Mouse (Mus musculus) frontal cortex, postnatal 25 days (tissue): ENCODE measurements around the gene Odf3.

ENCODE experiments used
- DNase-seq, 2 experiments: peaks; one replicate each; pipeline ENCODE4 v3.0.0; 2022; ENCODE audit warnings: low spot score in 2 of 2

Gene Odf3

DNA sequence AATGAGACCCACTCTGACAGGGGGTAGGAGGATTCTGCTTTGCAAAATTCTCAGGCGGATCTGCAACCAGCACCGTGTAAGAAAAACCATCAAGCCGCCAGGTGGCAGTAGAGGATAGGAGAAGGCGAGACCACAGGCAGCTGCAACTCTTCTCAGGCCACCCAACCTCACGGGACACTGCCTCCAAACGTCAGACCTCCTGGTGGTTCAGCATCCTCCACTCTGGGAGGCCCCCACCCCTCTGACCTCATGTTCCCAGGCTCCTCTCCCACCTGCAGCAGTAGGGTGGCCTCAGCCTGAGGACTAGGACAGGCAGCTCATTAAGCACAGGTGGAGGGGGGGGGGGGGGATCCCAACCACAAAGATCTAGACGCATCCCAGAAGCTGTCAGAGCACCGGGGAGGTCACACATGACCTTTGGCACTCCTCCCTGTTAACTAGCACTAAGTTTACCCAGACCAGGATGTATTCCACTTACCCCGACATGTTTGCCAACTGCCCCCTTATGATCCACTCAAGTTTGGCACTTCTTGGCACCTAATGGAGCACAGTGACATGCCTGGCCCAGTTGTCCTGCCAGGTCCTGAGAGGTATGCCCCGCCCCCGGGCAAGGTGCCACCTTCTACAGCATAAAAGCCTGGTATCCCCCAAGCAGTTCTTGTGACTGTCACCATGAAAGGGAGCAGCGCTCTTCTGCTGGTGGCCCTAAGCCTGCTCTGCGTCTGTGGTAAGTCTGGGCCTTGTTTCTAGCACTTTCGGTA, 2.5 kb upstream of the Odf3 start, which contains the start of gene Scgb1c1:
TSS of gene Scgb1c1 (plus strand) at position 643 of the 761 bp plus-strand sequence.
- peak; percentile 78 to 91 for DNase-seq

DNA sequence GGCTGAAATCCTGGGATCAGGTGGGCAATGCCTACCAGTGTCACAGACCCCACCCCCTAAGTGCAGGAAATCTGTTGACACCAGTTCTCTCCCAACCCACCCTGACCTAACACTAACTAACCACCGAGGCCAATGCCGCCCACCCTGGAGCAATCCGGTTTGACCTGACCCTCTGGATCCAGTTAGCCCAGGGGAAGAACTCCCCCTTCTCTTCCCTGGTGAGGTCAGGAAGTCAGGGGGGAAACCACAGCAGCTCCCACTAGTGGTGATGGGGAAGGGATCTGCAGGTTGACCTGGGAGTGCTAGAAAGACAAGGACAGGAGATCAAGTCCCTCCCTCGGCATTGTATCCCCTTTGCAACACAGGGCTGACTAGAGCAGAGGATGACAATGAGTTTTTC, 1.9 kb upstream of the Odf3 start:
- no peak for DNase-seq

DNA sequence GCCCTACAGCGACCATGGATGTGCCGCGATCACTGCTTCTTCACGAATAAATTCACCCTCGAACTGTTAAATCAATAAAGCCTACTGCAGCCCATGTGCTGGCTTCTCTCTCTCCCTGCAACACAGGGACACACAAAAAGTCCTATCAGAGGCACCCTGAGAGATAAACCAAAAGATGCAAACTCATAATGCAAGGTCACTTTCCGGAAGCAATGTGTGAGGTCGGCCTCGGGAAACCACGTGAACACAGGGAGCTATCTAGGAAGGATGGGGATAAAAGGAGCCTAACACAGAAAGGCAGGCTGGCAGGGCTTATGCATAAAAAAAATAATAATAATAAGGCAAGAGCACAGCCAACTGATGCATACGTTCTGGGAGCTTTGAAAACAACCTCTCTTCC, 929 bp upstream of the Odf3 start:
- no peak for DNase-seq

- no peak for DNase-seq
Observed at GRCm38 (mm10) chr7:140848591-140848990, 986 bp downstream of the Odf3 start.

- no peak for DNase-seq
Observed at GRCm38 (mm10) chr7:140851916-140852315, 4.3 kb downstream of the Odf3 start.

DNA sequence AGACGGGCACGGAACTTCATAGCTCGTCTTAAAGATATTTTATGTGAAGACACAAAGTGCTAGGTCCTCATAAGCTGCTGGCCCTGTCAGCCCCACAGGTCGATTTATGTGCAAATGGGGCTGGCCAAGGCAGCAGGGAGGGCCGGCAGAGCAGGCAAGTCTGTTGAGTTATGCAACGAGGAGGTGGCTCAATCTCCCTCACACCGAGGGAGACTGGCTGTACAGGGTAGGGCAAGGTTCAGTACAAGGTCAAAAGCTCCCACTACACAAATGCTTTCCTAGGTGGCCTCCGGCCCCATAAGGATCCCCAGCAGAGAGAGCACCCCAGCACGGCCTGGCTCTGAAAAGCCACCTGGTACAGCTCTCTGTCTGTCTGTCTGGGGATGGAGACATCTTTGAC, 5.8 kb downstream of the Odf3 start:
- no peak for DNase-seq

DNA sequence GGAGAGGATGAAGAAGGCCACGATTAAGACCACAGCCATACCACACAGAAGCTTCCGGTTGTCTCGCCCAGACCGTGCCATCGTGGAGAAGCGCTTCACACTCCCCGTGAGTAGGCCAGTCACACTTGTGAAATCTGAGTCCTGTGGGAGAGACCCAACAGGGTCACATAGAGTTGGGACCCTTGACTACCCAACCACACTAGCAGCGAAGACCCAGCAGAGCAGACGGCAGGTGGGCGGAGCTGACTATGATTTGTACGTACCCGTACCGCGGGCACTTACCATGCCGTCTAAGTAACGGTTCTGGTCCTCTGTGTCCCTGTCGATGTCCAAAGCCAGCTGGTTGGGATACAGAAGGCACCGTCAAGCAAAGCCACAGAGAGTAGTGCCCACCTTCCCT, 6.9 kb downstream of the Odf3 start:
- DNase-seq: no peak

- DNase-seq: no peak
Observed at GRCm38 (mm10) chr7:140855181-140855580, 7.6 kb downstream of the Odf3 start.

GRCm38 (mm10) chr7:140855860-140856784, 8.5 kb downstream of the Odf3 start, which contains the start of gene Gm45785:
Gene Gm45785, minus strand, starts transcription at chr7:140856331.
- DNase-seq: peak; percentile 59 to 71

DNA sequence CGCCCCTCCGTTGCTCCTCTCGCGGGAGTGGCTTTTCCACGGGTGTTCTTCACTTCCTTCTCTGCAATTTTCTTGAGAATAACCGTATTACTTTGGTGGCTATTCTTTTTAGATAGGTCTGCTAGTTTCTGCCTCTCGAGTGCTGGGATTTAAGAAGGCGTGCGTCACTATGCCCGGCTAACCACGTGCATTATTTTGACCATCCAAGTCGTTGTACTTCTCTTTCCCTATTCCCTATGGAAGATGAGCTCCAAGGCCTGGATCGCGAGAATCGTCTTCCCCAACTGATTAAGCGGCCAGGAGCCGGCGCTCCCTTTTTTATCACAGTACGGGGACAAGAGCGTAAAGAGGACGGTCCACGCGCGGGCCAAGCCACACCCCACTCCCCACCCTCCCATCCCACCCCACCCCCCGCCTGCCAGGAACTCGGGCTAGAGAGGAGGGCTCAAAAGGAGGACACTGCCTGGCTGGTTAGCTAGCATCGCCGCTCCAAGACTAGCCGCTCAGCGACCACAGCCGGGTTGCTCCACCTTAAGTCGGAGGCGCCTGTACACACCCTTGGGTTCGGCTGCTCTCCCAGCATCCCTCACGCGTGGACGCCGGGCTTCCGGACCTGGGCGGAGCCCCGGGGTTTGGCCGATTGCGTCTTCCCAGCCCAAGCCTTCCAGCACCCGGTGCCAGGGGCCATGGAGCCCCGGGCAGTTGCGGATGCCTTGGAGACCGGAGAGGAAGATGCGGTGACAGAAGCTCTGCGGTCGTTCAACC, 9.4 kb downstream of the Odf3 start, which contains the start of gene Ric8a:
TSS of gene Ric8a (plus strand) at position 173 of the 765 bp plus-strand sequence.
- peak; percentile 69 to 82 for DNase-seq

GRCm38 (mm10) chr7:140857550-140858505, 10.2 kb downstream of the Odf3 start, which contains the start of gene Bet1l:
Gene Bet1l, minus strand, starts transcription at chr7:140857577.
- DNase-seq: no peak

DNA sequence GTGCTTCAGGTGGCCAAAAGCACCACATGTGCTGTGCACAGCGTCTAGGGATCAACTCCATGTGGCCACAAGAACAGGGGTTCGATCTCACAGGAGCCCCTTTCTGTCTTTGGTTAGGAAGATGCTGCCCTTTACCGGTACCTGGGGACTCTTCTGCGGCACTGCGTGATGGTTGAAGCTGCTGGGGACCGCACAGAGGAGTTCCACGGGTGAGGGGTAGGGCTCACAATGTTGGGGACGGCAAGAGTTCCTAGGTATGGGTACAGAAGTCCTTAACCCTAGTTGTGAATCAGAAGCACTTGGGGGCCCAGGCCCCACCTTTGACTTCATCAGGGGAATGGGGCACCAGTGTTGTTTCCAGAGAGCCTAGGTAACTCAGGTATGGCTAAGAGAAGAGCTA, 11.1 kb downstream of the Odf3 start:
- no peak for DNase-seq

- no peak for DNase-seq
Observed at GRCm38 (mm10) chr7:140859997-140860396, 12.4 kb downstream of the Odf3 start.

GRCm38 (mm10) chr7:140860728-140861127, 13.1 kb downstream of the Odf3 start:
- no peak for DNase-seq

DNA sequence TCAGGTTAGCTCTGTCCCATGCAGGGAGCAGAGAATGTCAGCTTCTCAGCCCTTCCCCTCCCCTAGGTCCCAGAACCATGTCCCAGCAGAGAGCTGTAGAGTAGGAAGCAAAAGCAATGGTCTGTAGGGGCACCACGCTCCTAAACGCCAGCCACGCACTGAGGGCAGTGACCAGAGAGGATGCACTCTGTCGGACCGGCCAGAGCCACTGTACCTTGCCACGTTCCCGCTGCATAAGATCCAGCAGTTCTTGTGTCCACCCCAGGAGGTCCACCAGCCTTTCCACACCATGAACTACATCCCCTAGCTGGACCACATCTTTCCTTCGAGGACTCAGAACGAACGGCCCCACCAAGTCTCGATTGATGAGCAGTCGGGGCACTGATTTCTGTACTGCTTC, 17.2 kb downstream of the Odf3 start:
- no peak for DNase-seq

DNA sequence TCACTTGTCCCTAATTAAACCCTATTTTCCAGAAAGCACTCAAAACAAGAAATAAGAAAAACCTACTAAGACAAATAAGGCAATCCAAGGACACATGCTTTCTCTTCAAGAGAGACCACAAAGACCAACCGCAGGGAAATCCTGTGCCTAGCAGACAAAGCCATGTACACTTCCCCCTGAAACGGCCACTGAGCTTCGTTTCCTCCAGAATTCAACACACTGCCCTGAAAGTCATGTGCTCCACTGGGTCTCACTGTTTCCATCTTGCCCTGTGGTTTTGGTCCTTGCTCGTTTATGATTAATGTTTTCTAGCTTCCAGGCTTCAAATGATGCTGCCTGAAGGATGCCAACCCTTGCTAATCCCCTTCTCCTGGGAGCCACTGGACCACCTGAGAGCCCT, 26.6 kb downstream of the Odf3 start:
- no peak for DNase-seq

DNA sequence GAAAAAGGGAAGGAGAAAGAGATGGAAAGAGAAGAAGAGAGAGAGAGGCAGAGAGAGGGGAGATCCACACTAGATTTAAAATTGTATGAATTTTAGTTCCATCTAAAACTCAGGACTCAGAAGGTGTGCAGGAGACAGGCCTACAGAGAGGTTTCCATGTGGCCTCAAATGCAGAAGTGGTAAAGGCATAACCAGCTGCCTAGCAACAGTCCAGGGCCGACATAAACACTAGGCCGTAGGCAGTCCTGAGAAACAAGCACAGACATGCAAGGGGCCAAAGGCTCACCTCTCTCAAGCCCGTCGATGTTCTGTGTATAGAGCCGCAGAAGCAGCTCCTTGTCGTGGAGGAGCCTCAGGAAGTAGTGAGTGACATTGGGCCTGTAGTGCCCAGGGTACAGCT, 29.8 kb downstream of the Odf3 start:
- no peak for DNase-seq

GRCm38 (mm10) chr7:140879355-140879754, 31.8 kb downstream of the Odf3 start:
- DNase-seq: no peak

DNA sequence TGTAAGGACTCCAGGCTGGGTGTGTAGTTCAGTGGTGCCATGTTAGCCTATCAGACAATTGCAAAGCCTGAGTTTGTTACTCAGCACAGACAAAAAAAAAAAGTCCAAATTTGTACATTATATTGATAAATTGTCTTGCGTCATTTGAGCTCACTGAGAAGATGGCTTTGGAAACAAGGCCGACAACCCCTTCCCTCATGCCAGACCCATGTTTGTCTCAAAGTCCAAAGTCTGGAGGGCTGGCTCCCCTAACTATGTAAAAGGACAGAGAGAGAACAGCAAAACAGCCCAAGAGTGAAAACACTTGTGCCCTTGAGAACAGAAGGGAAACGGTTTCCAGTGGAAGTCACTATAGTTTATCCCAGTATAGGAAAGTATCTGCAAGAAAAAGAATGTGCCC, 32.8 kb downstream of the Odf3 start:
- DNase-seq: no peak

GRCm38 (mm10) chr7:140880865-140881515, 33.4 kb downstream of the Odf3 start:
- no peak for DNase-seq
